Comparison of ENCODE assay signal across 8 mouse cellular contexts in genomic region chr6:86525646-86526031, GRCm38 (mm10). TPM values are rescaled to one million over a fixed set of nuclear protein-coding genes. Genes with fewer than 3 reads are reported as not detected.
DNase-seq lines count a peak whose midpoint lies in the region; ATAC-seq and TF ChIP-seq lines count a peak whose summit lies in the region.

No protein-coding gene starts in this region.

- peaks cover 45% of the 10 kb centered on the region for H3K36me3 ChIP-seq in heart, embryonic 14.5 days (ENCODE audit: control insufficient read depth, insufficient read depth, low read length)
- H3K36me3 ChIP-seq in midbrain, embryonic 11.5 days (ENCODE audit: control insufficient read depth, insufficient read depth, low read length): 0 out of 2 replicates have a peak, but pooled peaks cover 2% of the 10 kb centered on the region
- peaks cover 10% of the 10 kb centered on the region for H3K36me3 ChIP-seq in stomach, embryonic 14.5 days (ENCODE audit: control insufficient read depth, insufficient read depth, low read length)

- no peaks in the 10 kb centered on the region for H3K9me3 ChIP-seq in heart, embryonic 14.5 days (ENCODE audit: control insufficient read depth, low read length)
- H3K9me3 ChIP-seq in midbrain, embryonic 11.5 days (ENCODE audit: control insufficient read depth, low read length): no peaks in the 10 kb centered on the region
- H3K9me3 ChIP-seq in stomach, embryonic 14.5 days (ENCODE audit: control insufficient read depth, low read depth, low read length): no peaks in the 10 kb centered on the region

- under 1% methylated on average over 33 of the region's 36 CpGs for WGBS in cerebellum, adult 2 months
- 0% methylated on average over 35 of the region's 36 CpGs for WGBS in heart, embryonic 14.5 days
- under 1% methylated on average over 36 of the region's 36 CpGs for WGBS in midbrain, embryonic 11.5 days
- WGBS in stomach, embryonic 14.5 days: under 1% methylated on average over 36 of the region's 36 CpGs

- peak overlapping the region; percentile 93 for H3K4me2 ChIP-seq in heart, embryonic 14.5 days (ENCODE audit: low read length)
- H3K4me2 ChIP-seq in midbrain, embryonic 11.5 days: peak overlapping the region; percentile 71
- H3K4me2 ChIP-seq in stomach, embryonic 14.5 days (replicated peaks; ENCODE audit: low read depth, low read length): peak overlapping the region; percentile 55

- H3K9ac ChIP-seq in heart, embryonic 14.5 days (ENCODE audit: low read length): peak overlapping the region; percentile 99
- peak overlapping the region; percentile 99 for H3K9ac ChIP-seq in midbrain, embryonic 11.5 days (ENCODE audit: low read length)
- H3K9ac ChIP-seq in stomach, embryonic 14.5 days (replicated peaks; ENCODE audit: low read depth, low read length): peak overlapping the region; percentile 92

- TF ChIP-seq CTCF in cerebellum, adult 2 months (IDR thresholded peaks at IDR 0.05; ENCODE audit: borderline replicate concordance, insufficient read depth, low read depth, low read length): no peak

- peak overlapping the region; percentile 82 for H3K27ac ChIP-seq in cerebellum, adult 2 months (ENCODE audit: insufficient read depth, low read length)
- peak overlapping the region; percentile 97 to 99 for H3K27ac ChIP-seq in heart, embryonic 14.5 days (replicated peaks in 1 of 2; ENCODE audit: control insufficient read depth in 1 of 2, insufficient read depth in 1 of 2, low read depth in 2 of 2, low read length in 2 of 2)
- H3K27ac ChIP-seq in midbrain, embryonic 11.5 days (ENCODE audit: low read depth, low read length): peak overlapping the region; percentile 99
- peak overlapping the region; percentile 100 for H3K27ac ChIP-seq in stomach, embryonic 14.5 days (ENCODE audit: low read length)

- DNase-seq in cerebellum, adult 2 months: peak in 1 of 2 experiments; percentile 80
- DNase-seq in cerebellum, postnatal 10 days: no peak
- peak; percentile 79 for DNase-seq in A20 (ENCODE audit: low read depth, low spot score)
- DNase-seq in c-Kit-positive CD71-positive TER-119-positive erythroid progenitor cells, embryonic 14.5 days (ENCODE audit: low spot score): peak; percentile 56
- DNase-seq in layer of hippocampus, postnatal 14 days (ENCODE audit: low spot score in 2 of 2): peak; percentile 71 to 84
- DNase-seq in midbrain, embryonic 11.5 days (ENCODE audit: low spot score, missing footprints): no peak

- TF ChIP-seq POLR2A in cerebellum, adult 2 months (IDR thresholded peaks at IDR 0.05; ENCODE audit: borderline replicate concordance, insufficient read depth, low read length): no peak

- ATAC-seq in heart, embryonic 14.5 days (ENCODE audit: insufficient number of reproducible peaks, insufficient read depth, low FRiP score, low read depth): peak; percentile 40
- no peak; the same call in none of the 2 replicates for ATAC-seq in midbrain, embryonic 11.5 days (ENCODE audit: low FRiP score)
- peak; percentile 16; the same call in 1 of the 2 replicates for ATAC-seq in stomach, embryonic 14.5 days (ENCODE audit: insufficient number of reproducible peaks, insufficient read depth, low FRiP score, low read depth)

- H3K4me1 ChIP-seq in cerebellum, adult 2 months (ENCODE audit: control insufficient read depth, insufficient read depth, low read length): peaks cover 10% of the 10 kb centered on the region
- H3K4me1 ChIP-seq in heart, embryonic 14.5 days (ENCODE audit: control insufficient read depth in 2 of 2, insufficient read depth in 2 of 2, low read length in 2 of 2): peaks cover 5 to 25% of the 10 kb centered on the region in 2 experiments; a peak in 3 of 4 replicates
- H3K4me1 ChIP-seq in midbrain, embryonic 11.5 days (ENCODE audit: control insufficient read depth, insufficient read depth, low read length): peaks cover 18% of the 10 kb centered on the region
- 0 out of 2 replicates have a peak, but pooled peaks cover 6% of the 10 kb centered on the region for H3K4me1 ChIP-seq in stomach, embryonic 14.5 days (ENCODE audit: control insufficient read depth, insufficient read depth, low read length)

- H3K27me3 ChIP-seq in cerebellum, adult 2 months (ENCODE audit: control insufficient read depth, insufficient read depth, low read length): no peaks in the 10 kb centered on the region
- H3K27me3 ChIP-seq in heart, embryonic 14.5 days (ENCODE audit: control insufficient read depth, insufficient read depth, low read length): no peaks in the 10 kb centered on the region
- no peaks in the 10 kb centered on the region for H3K27me3 ChIP-seq in midbrain, embryonic 11.5 days (ENCODE audit: control insufficient read depth, insufficient read depth, low read length)
- no peaks in the 10 kb centered on the region for H3K27me3 ChIP-seq in stomach, embryonic 14.5 days (ENCODE audit: control insufficient read depth, insufficient read depth, low read length)

- peak overlapping the region; percentile 98 for H3K4me3 ChIP-seq in cerebellum, adult 2 months (replicated peaks; ENCODE audit: insufficient read depth, low read depth, low read length)
- H3K4me3 ChIP-seq in heart, embryonic 14.5 days (ENCODE audit: control insufficient read depth in 1 of 2, insufficient read depth in 1 of 2, low read depth in 1 of 2, low read length in 2 of 2): peak overlapping the region; percentile 72 to 95
- peak overlapping the region; percentile 98 for H3K4me3 ChIP-seq in midbrain, embryonic 11.5 days (ENCODE audit: low read depth, low read length)
- peak overlapping the region; percentile 88 for H3K4me3 ChIP-seq in stomach, embryonic 14.5 days (ENCODE audit: low read depth, low read length)

RNA-seq across cellular contexts. Expression of gene Pcbp1, which starts 0.5 kb away (rescaled TPM):
- 179 and 186 TPM in 2 replicates for polyA plus RNA-seq in cerebellum, adult 2 months (2012; rRNA removed)
- polyA plus RNA-seq in heart, embryonic 14.5 days (2014; fragmentation: Nextera tagmentation; extraction: Ambion mirVana): 297 and 312 TPM in 2 replicates
- 100 to 1,000 TPM; 176 to 183 TPM for total RNA-seq in layer of hippocampus, postnatal 14 days (2021)
- 418 and 497 TPM in 2 replicates for polyA plus RNA-seq in midbrain, embryonic 11.5 days (2014; fragmentation: Nextera tagmentation; extraction: Ambion mirVana)
- 230 and 234 TPM in 2 replicates for polyA plus RNA-seq in stomach, embryonic 14.5 days (2014; fragmentation: Nextera tagmentation; extraction: Ambion mirVana)

Comparison
In these comparisons a context has a peak if more than half of its experiments do, and no peak if none do; other contexts are left out.
1. DNase-seq: peak in A20 (single experiment), c-Kit-positive CD71-positive TER-119-positive erythroid progenitor cells, embryonic 14.5 days (single experiment) and layer of hippocampus, postnatal 14 days (2 of 2); none in cerebellum, postnatal 10 days (0 of 2) and midbrain, embryonic 11.5 days (single experiment).
2. Peak in every context shown above with its lines, with median percentiles within 50 percentile points of each other: H3K27ac ChIP-seq, H3K4me3 ChIP-seq, H3K4me2 ChIP-seq and H3K9ac ChIP-seq.